Mouse (Mus musculus) heart, adult 9 months (tissue): Measurements from ENCODE around the gene Nmral1.
"Not testable (repeated sequence)": the region's sequence is repeated elsewhere in the genome, so short reads cannot be mapped to it uniquely, and the experiment has no call there.

Source experiments
- DNase-seq, 2 experiments: peaks; one replicate each; pipeline ENCODE4 v3.0.0; 2022; ENCODE audit warnings: low spot score in 2 of 2

Gene Nmral1

DNA sequence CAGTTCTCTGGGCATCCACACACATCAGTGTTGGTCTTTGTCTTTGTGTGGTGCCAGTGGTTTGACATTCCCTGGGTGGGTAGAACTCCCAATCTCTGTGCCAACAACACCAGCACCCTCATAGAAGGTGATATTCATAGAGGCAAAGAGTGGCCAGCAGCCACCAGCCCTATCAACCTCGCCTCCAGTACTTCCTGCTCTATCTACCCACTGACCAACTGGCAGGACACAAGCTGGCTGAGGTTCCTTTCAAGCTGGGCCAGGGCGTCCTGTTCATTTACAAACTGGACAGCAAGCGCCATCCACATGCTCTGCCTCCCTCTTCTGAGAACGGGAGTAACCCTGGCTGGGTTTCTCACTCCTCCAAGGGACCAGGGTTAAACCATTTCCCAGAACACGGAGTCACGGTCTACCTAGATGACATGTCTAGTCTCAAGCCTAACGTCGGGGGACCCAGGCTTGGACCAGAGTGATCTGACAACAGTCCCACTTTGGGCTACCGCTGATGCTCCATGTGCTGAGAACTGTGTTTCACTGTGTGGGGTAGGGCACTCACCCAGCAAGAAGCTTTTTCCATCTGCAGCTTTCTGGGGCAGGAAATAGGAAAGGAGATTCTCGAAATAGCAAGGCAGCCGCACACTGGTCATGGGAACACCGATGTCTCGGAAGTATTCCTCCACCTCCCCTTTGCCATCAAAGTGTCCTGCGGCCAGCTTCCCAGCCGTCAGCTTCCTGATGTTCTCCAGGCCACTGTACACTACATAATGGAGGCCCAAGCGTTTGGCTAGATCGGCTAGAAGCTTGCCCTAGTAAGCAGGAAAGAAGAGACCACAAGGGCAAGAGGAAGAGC is 5.1 kb downstream of the Nmral1 start:
- peak; percentile 37 to 58 for DNase-seq

DNA sequence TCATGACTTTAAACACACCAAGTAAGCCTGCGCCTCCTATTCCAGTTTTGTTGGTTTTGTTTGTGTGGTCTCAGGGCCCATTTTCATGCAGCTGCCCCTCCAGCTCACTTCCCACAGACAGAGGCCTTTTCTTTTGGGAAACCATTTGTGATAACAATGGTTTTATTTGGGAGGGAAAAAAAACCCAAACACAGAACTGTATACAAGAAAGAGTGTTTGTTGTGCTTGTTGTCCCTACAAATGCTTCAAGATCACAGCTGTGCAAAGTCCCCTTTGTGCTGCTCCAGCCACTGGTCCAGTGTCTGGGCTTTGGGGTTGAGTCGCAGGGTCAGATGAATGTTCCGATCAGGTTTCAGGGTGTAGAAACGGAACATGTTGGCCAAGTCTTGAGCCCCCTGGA is 8.0 kb downstream of the Nmral1 start:
- no peak for DNase-seq

DNA sequence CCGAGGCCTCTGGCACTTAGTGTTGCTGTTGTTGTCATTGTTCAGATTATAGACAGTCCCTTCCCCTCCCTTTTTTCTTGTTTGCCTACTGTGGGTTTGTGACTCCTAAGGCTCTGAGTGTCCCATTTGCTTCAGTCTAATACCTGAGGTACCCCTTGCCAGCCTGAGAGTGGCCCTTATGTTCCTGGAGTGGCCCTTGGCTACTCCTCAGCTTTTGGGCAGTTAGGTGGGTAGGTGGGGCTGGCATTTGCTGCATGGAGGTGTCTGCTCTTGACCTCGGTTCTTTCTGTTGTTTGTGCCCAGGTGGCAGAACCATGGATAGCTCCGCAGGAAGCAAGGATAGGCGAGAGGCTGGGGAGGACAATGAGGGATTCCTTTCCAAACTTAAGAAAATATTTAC is 13.6 kb downstream of the Nmral1 start:
- no peak for DNase-seq

DNA sequence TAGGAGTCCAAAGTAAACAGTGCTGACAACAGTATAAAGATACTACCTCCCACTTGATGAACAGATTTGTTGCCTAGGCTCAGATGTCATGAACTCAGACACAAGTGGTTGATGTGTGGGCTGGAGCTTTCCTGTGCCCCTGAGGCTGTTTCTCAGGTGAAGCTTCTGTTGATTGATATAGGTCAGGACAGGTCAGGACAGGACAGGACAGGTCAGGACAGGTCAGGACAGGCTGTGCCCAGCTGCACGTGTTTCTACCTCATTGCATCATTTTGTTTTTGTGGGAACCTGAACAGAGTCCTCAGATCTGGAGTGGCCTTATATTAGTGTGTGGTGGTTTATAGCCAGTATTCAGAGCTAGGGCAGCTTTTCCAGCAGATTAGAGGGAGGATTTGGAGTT is 16.5 kb downstream of the Nmral1 start:
- DNase-seq: no peak

DNA sequence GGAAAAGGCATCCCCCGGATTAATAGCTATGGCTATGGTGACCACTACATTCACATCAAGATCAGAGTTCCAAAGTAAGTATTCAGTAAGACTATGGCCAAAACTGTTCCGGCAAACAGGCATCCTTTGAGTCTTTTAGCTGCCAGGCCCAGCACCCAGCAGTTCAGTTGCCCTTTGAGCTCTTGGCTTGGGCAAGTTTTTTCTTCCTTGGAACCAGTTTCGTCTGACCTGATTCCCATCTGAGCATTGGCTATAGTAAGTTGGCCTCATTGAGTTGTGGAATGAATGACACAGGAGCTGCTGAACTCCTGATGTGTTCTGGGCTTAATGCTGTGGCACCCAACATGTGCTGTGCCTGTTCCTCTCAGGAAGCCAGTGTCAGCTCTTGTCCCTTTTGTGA is 17.9 kb downstream of the Nmral1 start:
- no peak for DNase-seq

DNA sequence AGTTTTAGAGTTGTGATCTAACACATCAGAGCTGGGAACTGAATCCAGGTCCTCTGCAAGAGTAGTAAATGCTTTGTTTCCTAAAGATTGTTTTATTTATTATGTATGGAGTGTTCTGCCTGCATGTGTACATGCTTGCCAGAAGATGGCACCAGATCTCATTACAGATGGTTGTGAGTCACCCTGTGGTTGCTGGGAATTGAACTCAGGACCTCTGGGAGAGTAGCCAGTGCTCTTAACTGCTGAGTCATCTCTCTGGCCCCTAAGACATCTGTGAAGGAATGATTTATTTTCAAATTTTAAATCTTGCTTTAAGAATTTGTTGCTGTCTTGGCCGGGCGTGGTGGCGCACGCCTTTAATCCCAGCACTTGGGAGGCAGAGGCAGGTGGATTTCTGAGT is 29.8 kb downstream of the Nmral1 start:
- not testable (repeated sequence) for DNase-seq

DNA sequence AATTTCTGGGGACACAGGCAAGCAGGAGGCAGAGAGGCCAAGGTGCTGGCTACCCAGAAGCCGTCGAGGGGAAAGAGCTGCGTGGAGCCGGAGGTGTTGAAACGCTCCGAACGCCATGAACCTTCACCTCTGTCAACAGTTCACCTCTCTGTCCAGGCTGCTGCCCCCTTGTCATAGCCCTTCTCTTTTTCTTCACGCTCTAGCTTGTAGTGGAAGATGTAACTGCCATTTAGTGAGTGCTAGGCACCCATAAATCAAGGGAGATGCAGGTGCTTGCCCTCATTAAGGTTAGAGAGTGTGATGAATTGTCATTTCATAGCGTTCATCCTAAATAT is 34.7 kb downstream of the Nmral1 start:
- no peak for DNase-seq

DNA sequence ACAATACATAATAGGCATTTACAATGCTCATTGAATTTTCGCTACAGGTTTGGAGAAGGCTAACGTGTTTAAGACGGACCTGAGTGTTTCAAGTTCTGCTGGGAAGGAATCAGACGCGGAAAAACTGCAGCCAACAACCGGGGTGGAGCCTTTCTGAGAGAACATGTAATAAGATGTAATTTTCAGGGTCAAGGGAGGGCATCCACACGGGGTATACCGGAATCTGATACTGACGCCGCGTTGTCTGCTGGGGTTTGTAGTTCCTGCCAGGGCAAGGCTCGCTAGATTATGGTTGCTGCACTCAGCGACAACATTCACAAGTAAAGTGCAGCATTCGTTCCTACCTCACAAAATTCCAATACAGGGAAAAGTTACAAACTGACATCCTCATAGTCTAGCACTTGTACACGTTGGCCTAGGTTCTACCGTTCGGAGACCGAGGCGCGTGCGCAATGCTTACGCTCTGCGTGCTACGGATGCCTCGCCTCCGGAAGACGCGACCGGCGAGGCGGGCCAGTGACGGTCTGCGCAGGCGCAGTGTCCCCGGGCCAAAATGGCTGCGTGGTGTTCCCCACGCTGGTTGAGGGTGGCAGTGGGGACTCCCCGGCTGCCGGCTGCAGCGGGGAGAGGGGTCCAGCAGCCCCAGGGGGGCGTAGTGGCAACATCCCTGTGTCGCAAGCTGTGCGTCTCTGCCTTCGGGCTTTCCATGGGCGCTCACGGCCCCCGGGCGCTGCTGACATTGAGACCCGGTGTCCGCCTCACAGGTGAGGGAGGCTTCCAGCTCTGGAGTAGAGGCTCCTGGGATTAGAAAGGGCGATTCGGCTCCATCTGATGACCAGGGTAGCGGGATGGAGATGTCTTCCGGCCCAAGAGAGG is 35.3 kb downstream of the Nmral1 start:
- peak; percentile 94 to 95 for DNase-seq

DNA sequence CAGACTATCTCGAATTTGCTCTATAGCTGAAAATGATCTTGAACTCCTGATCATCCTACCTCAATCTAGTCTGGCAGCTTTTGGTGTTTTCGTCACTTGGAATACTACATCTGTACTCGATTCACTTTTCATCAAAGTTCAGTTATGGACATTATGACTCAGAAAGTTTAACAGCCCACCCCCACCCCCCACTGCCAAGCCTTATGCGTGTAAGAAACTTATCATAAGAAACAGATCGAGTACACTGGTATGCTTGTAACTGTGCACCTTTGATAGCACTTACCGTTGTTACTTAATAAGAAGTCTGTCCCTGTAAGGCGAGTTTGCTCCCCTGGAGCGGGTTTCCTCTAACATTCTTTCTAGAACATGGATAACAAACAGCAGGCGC is 36.0 kb downstream of the Nmral1 start:
- DNase-seq: no peak

DNA sequence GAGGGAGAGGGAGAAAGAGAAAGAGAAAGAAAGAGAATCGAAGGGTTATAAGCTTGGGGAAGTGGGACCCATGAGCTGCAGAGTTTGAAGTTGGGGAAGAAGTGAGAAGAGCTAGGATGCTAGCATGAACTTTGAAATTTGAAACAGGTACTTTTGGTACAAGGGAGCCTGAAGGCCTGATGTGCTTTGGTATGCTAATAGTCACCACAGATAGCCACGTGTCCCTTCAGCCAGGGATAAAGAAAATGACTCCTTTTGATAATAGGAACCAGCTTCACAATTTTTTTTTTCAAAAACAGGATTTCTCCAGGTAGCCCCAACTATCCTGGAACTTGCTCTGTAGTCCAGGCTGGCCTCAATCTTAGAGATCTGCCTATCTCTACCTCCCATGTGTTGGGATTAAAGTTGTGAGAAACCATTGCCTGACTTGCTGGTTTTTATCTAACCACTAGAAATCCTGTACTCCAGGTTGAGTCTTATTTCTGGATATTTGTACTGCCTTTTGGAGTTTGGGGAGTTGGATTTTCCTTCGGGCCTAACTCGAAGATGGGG is 36.5 kb downstream of the Nmral1 start:
- DNase-seq: no peak

DNA sequence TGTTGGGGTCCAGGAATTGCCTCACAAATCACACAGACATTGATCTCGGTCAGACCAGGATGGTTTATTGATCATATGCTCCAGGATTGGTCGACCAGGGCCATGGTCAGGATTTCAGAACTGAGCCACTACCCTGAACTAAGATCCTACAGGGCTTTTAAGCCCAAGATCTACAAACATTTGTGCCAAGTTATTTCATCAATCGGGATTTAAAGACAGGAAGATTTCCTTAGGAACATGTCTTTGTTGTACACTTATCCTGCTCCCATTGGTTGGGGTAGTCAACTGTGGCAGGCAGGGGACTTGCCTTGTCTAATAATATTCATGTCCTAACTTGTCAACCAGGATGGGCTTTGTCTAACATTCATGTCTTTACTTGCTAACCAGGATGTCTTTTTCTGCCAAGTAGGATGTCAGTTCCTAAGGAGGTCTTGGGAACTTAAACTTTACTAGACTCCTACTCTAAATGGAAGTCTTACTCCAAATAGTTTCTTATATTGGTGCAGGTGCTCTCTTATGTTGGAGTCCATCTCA is 38.2 kb downstream of the Nmral1 start:
- not testable (repeated sequence) for DNase-seq

DNA sequence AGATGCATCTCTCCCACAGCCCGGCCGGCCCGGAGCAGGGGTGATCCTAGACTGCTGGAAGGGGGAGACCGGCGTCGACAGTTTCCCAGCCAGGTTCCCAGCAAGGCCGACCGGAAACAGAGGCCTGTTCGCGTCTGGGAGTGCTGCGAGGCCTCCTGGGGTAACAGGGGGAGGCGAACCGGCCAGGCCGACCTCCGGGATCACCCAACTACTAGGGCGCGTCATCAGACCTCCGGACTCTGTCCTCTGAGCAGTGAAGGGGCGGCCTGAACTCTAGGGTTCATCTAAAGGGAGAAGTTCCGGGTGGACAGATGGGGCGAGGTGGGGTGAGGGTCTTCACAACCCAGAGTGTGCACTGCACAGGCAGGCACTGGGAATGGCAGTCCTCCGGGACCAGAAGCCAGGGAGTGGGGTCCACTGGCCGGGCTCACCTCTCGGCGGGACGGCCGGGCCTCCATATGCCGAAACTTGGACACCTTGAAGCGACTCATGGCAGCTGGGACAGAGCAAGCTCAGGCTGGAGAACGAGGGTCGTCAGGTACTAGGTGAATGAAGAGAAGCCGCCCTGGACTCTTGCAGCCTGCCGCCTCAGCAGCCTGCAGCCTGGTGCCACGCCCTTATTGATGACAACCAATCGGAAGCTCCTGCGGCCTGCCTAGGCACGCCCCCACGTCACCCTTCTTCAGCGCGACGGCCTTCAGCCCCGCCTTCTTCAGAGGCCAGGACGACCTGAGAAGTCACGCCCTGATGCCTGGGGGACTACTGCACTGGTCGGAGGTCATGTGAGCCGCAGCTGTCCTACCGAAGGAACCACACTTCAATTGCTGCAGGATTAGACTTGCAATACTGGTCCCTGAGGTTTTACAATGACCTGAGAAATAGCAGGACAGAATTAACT is 39.8 kb downstream of the Nmral1 start, which contains the start of gene Coro7:
Gene Coro7 (minus strand): TSS at position 657 of the 898 bp plus-strand sequence.
- DNase-seq: peak; percentile 93 to 94

DNA sequence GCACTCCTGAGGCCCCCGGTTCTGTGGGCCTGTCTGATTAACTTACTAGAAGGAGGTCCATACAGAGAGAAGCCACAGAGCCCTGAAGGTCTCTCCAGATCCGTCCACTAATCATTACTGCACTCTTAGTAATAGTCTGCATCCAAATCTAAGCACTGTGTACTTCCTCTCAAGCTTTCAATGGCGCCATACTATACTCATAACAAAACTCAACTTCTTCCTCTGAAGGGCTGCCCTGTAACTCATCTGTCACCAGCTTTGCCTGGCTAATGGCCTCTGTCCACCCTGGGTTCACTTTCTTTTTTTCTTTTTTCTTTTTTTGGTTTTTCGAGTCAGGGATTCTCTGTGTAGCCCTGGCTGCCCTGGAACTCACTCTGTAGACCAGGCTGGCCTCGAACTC is 41.1 kb downstream of the Nmral1 start:
- no peak for DNase-seq

DNA sequence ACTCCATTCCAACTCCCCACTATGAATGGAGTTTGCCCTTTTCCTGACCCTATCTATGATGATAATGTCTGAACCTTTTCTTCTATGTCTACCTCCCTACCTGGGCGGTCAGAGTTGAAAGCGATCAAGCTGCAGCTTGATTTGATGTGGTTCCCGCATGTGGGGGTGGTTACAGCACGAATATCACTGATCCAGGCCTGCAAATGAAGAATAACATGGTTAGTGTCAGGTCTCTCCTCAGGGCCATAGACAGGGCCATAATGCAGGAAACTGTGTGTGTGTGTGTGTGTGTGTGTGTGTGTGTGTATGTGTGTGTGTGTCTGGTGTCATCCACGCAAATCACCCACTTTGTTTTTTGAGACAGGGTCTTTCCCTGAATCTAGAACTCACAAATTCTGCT is 42.3 kb downstream of the Nmral1 start:
- no peak for DNase-seq

DNA sequence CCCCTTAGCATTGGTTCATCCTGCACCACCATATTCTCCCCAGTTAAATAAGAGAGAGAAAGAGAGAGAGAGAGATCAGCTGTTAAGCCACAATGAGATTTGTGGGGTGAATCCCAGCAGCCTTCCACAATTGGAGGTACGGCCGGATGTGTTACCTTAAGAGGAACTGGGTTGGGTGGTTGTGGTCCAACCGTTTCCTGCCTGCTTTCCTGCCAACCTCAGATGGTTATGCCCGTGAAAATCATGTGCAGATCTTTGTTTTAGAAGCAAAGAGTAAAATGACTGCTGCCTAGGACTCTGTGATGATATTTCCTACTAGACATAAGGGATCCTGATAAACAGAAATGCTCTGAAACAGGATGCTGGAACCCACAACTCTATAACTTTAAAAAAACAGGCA is 45.1 kb downstream of the Nmral1 start:
- DNase-seq: no peak

DNA sequence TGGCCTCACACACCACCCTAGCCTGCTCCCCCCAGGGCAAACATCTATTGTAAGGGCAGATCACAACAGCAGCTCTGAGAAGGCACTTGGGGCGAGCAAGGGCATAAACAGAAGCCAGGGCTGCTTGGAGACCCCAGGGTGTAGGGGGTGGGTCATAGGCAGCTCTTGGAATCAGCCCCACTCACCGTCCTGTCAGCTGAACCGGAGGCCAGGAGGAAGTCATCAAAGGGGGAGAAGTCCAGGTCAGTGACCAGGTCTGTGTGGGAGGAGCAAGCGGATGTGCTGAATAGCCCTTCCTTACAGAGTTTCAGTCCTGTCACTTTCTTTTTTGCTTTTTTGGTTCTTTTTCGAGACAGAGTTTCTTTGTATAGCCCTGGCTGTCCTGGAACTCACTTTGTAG is 48.8 kb downstream of the Nmral1 start:
- no peak for DNase-seq

DNA sequence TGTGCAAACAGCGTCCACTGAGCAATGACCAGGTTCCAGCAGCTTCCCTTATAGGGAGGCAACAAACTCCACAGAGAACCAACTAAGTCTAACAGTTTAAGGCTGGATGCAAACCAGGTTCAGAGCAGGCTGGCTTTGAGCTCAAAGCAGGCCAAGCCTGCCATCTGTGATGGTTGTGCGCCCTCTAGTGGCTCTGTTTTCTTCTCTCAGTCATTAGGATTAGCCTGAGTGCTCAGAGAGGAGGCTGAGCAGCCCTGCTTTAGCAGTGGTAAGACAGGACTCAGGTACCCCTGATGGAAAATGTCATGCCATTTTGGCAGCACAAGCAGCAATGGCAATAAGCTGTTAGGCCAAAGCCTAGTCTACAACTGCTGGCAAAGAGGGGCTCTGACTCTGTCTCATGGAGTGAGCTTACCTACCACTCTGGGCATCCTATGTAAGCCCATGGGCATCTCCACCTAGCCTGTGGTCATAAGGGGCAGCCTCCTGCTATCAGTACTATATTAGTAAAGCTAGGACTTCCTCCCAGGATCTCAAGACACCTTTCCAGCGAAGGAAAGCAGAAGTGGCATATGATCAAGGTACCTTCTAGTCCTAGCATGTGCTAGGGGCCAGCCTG is 51.9 kb downstream of the Nmral1 start:
- DNase-seq: peak; percentile 64 to 84

DNA sequence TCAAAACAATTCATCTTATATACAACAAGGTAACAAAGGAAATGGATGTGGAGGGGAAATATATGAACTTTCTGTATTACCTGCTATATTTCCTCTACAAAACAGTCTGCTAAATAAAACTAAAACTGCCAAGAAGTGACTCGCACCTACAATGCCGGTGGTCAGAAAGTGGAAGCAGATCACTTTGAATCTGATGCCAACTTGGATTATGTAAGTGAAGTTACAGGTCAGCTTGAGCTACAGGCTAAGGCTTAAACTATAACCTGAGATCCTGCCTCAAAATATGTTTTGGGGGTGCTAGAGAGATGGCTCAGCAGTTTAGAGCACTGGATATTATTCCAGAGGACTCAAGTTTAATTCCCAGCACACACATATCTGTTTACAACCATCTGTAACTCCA is 53.4 kb downstream of the Nmral1 start:
- DNase-seq: no peak

DNA sequence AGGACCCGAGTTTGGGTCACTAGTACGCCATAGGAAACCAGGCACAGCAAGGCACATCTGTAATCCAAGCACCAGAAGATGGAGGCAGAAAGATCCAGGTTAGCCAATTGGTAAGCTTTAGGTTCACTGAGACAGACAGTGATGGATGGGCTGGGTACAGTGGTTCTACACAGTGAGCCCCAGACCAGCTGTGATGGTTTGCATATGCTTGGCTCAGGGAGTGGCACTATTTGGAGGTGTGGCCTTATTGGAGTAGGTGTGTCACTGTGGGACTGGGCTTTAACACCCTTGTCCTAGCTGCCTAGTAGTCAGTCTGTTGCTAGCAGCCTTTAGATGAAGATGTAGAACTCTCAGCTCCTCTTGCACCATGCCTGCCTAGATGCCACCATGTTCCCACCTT is 55.4 kb downstream of the Nmral1 start:
- no peak for DNase-seq

DNA sequence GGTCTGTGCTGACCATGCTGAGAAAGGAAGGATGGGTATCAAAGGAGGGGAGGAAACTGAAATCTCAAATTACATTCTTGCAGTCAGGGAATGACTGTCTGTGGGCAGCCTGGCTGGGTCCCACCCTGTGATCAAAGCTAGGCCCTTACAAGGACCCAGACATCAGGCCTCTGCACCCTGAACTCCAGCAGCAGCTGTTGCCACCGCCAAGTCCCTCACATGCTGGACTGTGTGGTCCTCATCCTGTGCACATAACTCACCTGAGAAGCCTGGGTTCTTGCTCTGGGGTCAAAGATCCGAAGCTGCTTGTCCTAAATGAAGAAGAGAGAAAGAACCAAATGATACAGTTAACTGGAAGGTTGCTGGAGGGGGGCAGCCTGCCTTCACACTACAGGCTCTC is 57.6 kb downstream of the Nmral1 start:
- DNase-seq: no peak
